Mouse (Mus musculus) MEL (cell line): ENCODE results near the gene Ryr3.

Experiments
- CTCF ChIP-seq, 3 experiments: IDR thresholded peaks in 2 of 3; conservative IDR thresholded peaks in 1 of 3; 2 replicates each; pipeline ENCODE4 v1.5.1; 2011 to 2012; ENCODE audit warnings: low read length in 3 of 3, low read depth in 2 of 3, mild to moderate bottlenecking in 2 of 3, improper control_type of control experiment in 1 of 3, inconsistent platforms in 1 of 3, mixed read lengths in 1 of 3, moderate library complexity in 1 of 3; ENCODE audit not compliant: control insufficient read depth in 1 of 3, insufficient read depth in 1 of 3, poor library complexity in 1 of 3, severe bottlenecking in 1 of 3
- POLR2A ChIP-seq, 2 experiments: IDR thresholded peaks; 2 replicates each; pipeline ENCODE4 v1.6.1; 2011 to 2012; ENCODE audit warnings: low read length in 2 of 2, mild to moderate bottlenecking in 2 of 2, control low read depth in 1 of 2, improper control_type of control experiment in 1 of 2, low read depth in 1 of 2, moderate library complexity in 1 of 2; ENCODE audit not compliant: control insufficient read depth in 1 of 2, insufficient read depth in 1 of 2, poor library complexity in 1 of 2
- USF2 ChIP-seq, 2 experiments: IDR thresholded peaks; 2 replicates each; pipeline ENCODE4 v1.6.1; 2011 to 2012; ENCODE audit warnings: improper control_type of control experiment in 2 of 2, low read length in 2 of 2, borderline replicate concordance in 1 of 2, inconsistent platforms in 1 of 2, low read depth in 1 of 2, mild to moderate bottlenecking in 1 of 2; ENCODE audit not compliant: insufficient read depth in 1 of 2

- no peak for TF ChIP-seq USF2 (IDR thresholded peaks at IDR 0.05; ENCODE audit: borderline replicate concordance in 1 of 2, insufficient read depth in 1 of 2, low read depth in 1 of 2, low read length in 2 of 2)
- no peak for TF ChIP-seq CTCF (IDR thresholded peaks at IDR 0.05 in 2 of 3, conservative IDR thresholded peaks at IDR 0.05 in 1 of 3; ENCODE audit: control insufficient read depth in 1 of 3, insufficient read depth in 1 of 3, low read depth in 2 of 3, low read length in 3 of 3, poor library complexity in 1 of 3, severe bottlenecking in 1 of 3)
- TF ChIP-seq POLR2A (IDR thresholded peaks at IDR 0.05; ENCODE audit: control insufficient read depth in 1 of 2, insufficient read depth in 1 of 2, low read depth in 1 of 2, low read length in 2 of 2, poor library complexity in 1 of 2): no peak
Measured at GRCm38 (mm10) chr2:112816976-112817375, 399.9 kb downstream of the Ryr3 start.
